Mouse (Mus musculus): Measurements from ENCODE around the gene Susd4.

Gene Susd4

DNA sequence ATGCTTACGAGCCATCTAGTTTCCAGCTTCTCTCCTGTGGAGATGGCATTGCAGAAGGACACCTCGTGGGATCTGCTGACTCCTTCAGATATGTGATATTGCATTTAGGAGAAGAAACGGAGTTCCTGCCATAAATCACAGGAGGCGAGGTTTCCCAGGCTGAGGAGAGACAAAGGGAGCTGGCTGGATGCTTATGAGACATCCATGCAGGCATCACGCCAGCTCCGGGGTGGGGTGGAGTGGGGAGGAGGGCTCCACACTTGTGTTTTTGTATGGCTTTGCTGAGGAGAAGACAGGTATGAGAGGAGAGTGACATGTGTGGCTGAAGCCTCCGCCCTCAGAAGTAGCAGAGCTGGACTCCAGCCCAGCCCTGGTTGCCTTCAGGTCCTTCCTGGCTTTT, 50.3 kb downstream of the Susd4 start:
- DNase-seq (ENCODE audit: low read depth, low spot score) = no peak
- Histone ChIP-seq H3K36me3 (ENCODE audit: control insufficient read depth, insufficient read depth, low read length, poor library complexity, severe bottlenecking) (no peaks in the 10 kb centered on the region), H3K27me3 (ENCODE audit: control insufficient read depth, insufficient read depth, low read length, poor library complexity, severe bottlenecking) (no peaks in the 10 kb centered on the region; the same call in 1 of the 2 replicates)

DNA sequence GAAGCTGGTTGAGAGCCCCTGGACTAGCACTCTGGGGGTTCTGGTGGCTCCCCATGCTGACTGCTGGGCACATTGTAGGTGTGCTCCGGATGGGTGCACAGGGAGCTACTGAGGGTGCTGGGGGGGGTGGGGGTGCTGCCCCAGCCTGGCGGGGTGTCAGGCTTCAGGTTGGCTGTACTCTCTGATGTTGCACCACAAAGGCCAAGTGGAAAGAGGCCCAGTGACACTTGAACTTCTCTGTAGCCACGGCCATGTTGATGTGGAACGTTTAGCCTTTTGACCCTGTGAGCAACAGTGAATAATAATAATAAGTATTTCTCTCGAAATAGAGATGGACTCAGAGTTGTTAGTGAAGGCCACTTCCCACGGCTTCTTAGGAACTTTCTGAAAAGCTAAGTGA, 50.9 kb downstream of the Susd4 start:
- no peak for DNase-seq (ENCODE audit: low read depth, low spot score)
- Histone ChIP-seq H3K36me3 (ENCODE audit: control insufficient read depth, insufficient read depth, low read length, poor library complexity, severe bottlenecking) (no peaks in the 10 kb centered on the region), H3K27me3 (ENCODE audit: control insufficient read depth, insufficient read depth, low read length, poor library complexity, severe bottlenecking) (no peaks in the 10 kb centered on the region; the same call in 1 of the 2 replicates)

DNA sequence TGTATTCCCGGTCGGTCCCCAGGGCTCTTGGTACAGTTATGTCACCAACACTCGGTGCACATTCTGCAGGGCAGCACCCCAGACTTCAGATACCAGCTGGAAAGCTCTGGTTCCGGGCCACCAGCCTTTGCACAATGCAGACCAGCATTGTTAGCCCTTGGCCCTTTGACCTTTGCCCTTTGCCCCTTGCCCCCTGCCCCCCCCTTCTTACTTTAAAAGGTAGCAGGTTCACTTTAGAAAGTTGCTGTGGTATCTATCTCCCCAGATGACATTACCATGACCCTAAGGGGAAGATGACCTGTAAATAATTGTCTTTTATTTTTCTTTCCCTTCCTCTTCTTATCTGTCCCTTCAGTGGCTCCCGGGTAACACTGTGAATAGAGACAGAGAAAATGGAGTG, 53.4 kb downstream of the Susd4 start:
- DNase-seq (ENCODE audit: low read depth, low spot score) = no peak
- H3K27me3 ChIP-seq (ENCODE audit: control insufficient read depth, insufficient read depth, low read length, poor library complexity, severe bottlenecking) = no peaks in the 10 kb centered on the region; the same call in 1 of the 2 replicates
- H3K36me3 ChIP-seq (ENCODE audit: control insufficient read depth, insufficient read depth, low read length, poor library complexity, severe bottlenecking) = no peaks in the 10 kb centered on the region

DNA sequence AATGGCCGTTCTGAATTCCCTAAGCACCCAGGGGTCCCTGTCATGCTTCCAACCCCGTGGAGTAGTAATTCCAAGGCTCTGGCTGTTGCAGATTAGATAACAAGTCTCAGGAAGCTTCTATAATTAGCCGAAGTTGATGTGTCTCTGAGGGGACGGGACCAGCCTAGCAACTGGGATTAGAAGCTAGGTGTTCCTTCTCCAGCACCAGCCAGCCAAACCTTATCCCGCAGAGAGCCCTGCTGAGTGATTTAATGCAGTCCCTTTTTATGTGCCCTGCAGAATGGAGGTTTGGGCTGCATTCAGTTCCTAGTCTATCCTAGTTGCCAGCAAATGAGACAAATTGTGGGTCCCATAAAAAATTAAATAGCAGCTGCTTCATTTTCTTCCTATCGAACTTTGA, 54.0 kb downstream of the Susd4 start:
- no peaks in the 10 kb centered on the region; the same call in 1 of the 2 replicates for H3K27me3 ChIP-seq (ENCODE audit: control insufficient read depth, insufficient read depth, low read length, poor library complexity, severe bottlenecking)
- H3K36me3 ChIP-seq (ENCODE audit: control insufficient read depth, insufficient read depth, low read length, poor library complexity, severe bottlenecking) = no peaks in the 10 kb centered on the region
- DNase-seq (ENCODE audit: low read depth, low spot score) = no peak

DNA sequence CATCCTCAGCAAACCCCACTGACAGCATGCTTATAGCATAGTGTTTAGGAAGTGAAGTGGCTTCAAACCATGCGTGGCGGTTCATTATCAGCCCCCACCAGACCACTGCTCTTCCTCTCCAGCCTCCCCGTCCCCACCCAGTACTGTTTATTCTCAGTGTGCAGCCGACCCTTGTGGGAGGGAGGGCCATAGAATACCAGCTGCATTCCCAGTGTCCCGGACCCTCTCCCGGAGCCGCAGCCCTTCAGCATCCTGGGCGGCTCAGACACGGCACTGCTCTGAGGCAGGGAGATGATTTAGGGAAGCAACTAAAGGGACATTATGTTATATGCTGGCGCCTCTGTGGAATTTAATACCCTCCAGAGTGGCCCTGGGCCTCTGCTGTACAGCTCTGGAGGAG, 55.3 kb downstream of the Susd4 start:
- Histone ChIP-seq H3K36me3 (ENCODE audit: control insufficient read depth, insufficient read depth, low read length, poor library complexity, severe bottlenecking) (no peaks in the 10 kb centered on the region), H3K27me3 (ENCODE audit: control insufficient read depth, insufficient read depth, low read length, poor library complexity, severe bottlenecking) (no peaks in the 10 kb centered on the region; the same call in 1 of the 2 replicates)
- DNase-seq (ENCODE audit: low read depth, low spot score) = no peak

DNA sequence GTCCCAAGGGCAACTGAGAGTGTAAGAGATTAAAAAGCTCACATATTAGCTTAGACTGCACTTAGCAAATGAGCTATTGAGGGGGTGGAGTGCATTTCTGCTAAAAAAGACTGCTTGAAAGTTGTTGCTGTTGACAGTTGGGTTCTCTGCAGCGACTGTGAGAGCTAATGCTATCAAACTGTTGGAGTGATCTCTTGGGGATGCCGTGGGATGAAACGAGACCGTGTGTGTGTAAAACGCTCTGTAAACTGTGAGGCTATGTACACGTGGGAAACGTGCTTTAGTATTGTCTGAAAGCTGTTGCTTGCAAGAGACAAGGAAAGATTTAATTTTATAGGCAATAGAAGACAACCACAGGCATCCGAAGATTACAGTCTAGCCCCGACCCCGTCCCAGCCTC, 59.1 kb downstream of the Susd4 start:
- no peak for DNase-seq (ENCODE audit: low read depth, low spot score)
- no peaks in the 10 kb centered on the region for H3K27me3 ChIP-seq (ENCODE audit: control insufficient read depth, insufficient read depth, low read length, poor library complexity, severe bottlenecking)
- no peaks in the 10 kb centered on the region for H3K36me3 ChIP-seq (ENCODE audit: control insufficient read depth, insufficient read depth, low read length, poor library complexity, severe bottlenecking)

DNA sequence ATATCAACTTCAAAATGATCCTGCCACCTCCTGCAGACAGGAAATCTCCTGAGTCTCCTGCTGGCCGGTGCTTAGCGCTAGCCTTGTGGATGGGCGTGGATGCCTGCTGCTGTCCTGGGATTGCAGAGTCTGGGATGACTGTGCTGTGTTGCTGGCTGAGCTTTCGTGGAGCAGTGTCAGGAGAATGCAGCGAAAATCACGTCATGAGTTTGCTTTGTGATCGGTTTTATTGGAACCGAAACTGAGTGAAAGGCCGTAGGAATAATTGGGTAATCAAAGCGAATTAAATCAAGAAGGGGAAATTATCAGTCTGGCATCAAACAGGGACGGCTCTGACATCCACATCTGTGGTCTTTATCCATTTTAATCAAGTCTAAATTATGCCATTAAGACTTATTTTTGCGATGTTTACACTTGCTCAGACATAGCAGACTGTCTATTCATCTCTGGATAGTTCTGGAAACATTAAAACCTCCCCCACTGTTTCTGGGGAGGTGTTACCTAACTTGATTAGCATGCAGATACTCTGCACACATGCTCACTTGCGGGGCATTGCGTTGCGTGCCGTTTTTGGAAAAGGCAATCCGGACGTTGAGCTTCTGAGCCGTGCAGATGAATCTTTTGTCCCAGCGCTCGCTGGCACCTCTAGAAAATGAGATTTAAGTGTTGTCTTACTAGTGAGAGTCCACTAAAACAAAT, 60.2 kb downstream of the Susd4 start:
- no peak for DNase-seq (ENCODE audit: low read depth, low spot score)
- Histone ChIP-seq H3K36me3 (ENCODE audit: control insufficient read depth, insufficient read depth, low read length, poor library complexity, severe bottlenecking) (no peaks in the 10 kb centered on the region), H3K27me3 (ENCODE audit: control insufficient read depth, insufficient read depth, low read length, poor library complexity, severe bottlenecking) (no peaks in the 10 kb centered on the region)

DNA sequence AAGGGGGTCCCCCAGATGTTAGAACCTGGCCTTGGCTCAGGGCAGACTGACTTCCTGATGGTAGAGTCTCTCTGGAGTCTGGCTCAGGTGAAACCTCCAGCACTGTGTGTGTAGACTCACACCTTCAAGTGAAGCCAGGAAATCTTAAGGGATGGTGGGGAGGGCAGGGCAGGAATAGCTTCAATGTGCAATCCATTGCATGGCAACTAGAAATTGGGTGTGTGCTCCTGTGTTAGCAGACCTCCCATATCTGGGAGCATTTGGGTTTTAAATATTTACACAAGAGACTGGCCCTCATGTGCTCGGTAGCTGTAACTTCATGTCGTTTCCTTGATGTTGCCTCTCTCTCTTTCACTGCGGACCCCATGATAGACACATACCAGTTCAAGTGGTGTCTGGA, 62.9 kb downstream of the Susd4 start:
- DNase-seq (ENCODE audit: low read depth, low spot score) = no peak
- no peaks in the 10 kb centered on the region for H3K36me3 ChIP-seq (ENCODE audit: control insufficient read depth, insufficient read depth, low read length, poor library complexity, severe bottlenecking)
- H3K27me3 ChIP-seq (ENCODE audit: control insufficient read depth, insufficient read depth, low read length, poor library complexity, severe bottlenecking) = no peaks in the 10 kb centered on the region

DNA sequence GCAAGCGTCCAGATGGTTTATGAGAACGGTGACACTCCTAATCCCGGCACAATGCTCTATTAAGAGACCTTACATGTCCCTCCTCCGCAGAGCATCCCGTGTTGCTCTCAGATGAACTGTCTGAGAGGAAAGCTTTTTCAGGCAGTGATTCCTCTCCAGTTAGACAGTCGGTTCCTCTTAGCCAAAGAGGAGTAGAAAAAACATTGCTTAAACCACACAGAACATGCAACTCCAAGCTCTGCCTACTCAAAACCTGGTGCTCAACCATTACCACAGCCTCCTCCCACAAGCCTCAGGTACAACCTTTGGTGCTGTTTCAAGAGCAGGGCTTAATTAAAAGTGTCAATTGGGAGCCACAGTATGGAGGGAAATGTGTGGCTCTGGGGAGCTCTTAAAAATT, 74.4 kb downstream of the Susd4 start:
- DNase-seq (ENCODE audit: low read depth, low spot score) = no peak
- Histone ChIP-seq H3K36me3 (ENCODE audit: control insufficient read depth, insufficient read depth, low read length, poor library complexity, severe bottlenecking) (no peaks in the 10 kb centered on the region), H3K27me3 (ENCODE audit: control insufficient read depth, insufficient read depth, low read length, poor library complexity, severe bottlenecking) (no peaks in the 10 kb centered on the region)

DNA sequence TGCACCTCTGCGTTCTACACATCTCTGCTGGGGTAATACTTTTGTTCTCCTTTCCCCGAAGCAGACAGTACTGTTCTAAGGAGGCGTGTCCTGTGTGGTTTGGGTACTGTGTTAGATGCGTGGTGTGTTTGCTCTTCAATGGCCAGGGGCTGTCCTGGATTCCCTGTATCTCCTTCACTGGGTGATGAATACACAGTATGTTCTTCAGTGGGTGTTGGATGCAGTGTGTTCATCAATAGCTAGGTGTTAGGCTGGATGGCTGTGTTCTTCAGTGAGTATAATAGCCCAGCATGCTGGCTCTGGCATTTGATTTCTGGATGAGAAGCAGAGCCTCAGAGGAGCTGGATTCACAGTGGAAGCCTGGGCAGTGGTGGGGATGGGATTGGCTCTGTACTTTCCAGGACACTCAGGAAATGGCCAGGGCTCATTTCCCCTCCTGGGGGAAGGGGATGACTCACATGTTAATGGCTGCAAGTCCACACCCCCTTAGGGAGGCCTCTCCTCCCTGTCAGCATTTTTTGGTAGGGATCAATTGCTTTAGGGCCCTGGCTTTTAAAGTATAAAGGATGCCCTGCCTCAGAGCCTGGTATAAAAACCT, 75.8 kb downstream of the Susd4 start:
- no peak for DNase-seq (ENCODE audit: low read depth, low spot score)
- no peaks in the 10 kb centered on the region for H3K27me3 ChIP-seq (ENCODE audit: control insufficient read depth, insufficient read depth, low read length, poor library complexity, severe bottlenecking)
- no peaks in the 10 kb centered on the region for H3K36me3 ChIP-seq (ENCODE audit: control insufficient read depth, insufficient read depth, low read length, poor library complexity, severe bottlenecking)

DNA sequence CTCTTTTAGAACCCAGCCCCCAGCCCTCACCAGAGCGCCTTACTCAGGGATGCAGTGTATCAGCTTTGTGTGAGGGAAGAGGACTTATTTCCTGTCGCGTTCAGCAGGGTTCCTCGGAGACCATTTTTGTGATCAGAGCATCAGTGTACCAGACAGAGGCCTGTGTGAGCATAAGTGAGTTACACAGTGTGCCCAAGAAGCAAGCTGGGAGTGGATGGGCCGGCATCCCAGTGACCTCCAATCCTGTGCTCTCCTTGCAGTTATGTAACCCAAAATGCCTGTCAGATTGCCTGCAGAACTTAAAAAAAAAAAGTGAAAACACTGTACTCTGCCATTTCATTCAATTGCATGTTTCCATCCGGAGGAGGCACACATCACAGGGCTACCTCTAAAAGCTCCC, 76.4 kb downstream of the Susd4 start:
- Histone ChIP-seq H3K36me3 (ENCODE audit: control insufficient read depth, insufficient read depth, low read length, poor library complexity, severe bottlenecking) (no peaks in the 10 kb centered on the region), H3K27me3 (ENCODE audit: control insufficient read depth, insufficient read depth, low read length, poor library complexity, severe bottlenecking) (no peaks in the 10 kb centered on the region)
- no peak for DNase-seq (ENCODE audit: low read depth, low spot score)

DNA sequence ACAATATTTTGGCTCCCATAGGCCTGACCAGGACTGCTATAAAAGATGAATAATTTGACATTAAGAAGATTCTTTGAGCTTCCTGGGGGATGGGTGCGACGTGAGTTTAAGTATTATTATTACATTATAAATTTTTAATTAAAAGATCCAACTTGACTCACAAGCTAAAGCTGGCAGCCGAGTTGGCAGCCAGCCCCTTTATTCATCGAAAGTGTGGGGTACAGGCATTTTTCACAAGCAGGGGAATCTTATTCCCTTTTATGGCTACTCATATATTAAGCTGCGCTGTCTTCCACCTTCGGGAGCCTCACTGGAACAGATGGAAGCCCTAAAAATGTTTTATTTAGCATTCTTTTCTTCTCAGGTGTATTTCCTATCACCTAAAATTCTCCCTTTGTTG, 76.9 kb downstream of the Susd4 start:
- Histone ChIP-seq H3K27me3 (ENCODE audit: control insufficient read depth, insufficient read depth, low read length, poor library complexity, severe bottlenecking) (no peaks in the 10 kb centered on the region), H3K36me3 (ENCODE audit: control insufficient read depth, insufficient read depth, low read length, poor library complexity, severe bottlenecking) (no peaks in the 10 kb centered on the region)
- DNase-seq (ENCODE audit: low read depth, low spot score) = no peak

DNA sequence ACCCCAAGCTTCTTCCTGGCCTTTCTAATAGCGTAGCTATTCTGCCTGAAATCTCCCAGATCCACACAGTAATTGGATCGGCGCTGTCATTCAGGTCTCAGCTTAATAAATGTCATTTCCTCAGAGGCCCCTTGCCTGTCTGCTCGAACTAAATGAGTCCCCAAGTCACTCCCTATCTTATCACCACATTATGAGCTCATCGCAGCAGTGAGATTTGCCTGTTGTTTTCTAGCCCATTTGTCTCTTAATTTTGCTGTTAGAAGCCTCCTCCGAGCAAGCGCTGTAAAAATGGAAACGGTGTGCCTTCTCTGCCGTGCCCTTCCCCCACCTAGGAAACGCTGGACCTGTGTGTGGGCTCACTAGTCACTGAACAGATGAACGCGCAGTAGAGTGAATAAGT, 85.9 kb downstream of the Susd4 start:
- H3K36me3 ChIP-seq (ENCODE audit: control insufficient read depth, insufficient read depth, low read length, poor library complexity, severe bottlenecking) = no peaks in the 10 kb centered on the region
- DNase-seq (ENCODE audit: low read depth, low spot score) = no peak
- no peaks in the 10 kb centered on the region for H3K27me3 ChIP-seq (ENCODE audit: control insufficient read depth, insufficient read depth, low read length, poor library complexity, severe bottlenecking)

DNA sequence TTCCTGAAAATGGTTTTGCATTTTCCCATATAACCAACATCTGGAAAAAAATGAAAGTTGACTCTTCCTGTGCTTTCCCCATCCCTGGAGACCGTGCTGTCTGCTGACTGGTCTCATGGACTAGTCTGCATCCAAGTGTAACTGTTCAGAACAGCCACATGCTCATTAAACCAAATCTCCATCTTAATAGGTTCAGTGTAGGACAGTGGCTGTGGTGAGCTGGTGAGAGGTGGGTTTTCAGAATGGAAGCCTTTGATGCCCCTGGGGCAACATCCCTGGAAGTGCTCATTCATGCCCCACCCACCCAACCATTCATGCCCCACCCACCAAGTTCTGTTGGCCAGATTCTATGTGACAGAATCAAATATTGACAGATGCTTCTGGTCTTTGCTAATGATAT, 86.4 kb downstream of the Susd4 start:
- no peaks in the 10 kb centered on the region for H3K27me3 ChIP-seq (ENCODE audit: control insufficient read depth, insufficient read depth, low read length, poor library complexity, severe bottlenecking)
- DNase-seq (ENCODE audit: low read depth, low spot score) = no peak
- no peaks in the 10 kb centered on the region for H3K36me3 ChIP-seq (ENCODE audit: control insufficient read depth, insufficient read depth, low read length, poor library complexity, severe bottlenecking)

DNA sequence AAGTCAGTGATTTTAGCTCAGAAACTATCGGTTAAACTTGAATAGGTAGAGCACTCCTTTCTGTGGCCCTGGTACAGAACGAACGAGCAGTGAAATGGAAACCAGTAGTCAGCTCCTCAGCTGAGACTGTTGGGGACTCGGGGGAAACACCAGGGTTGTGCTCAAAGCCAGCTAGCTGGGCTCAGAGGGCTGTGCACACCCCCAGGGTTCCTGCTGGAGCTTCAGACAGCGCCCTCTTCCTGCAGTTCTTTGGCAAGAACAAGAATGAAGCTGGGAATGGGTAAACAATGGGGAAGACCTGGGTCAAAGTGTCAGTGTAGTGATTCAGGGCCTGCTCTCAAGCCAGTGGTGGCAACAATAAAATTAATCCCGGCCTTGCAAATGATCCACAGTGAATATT, 88.5 kb downstream of the Susd4 start:
- no peaks in the 10 kb centered on the region for H3K27me3 ChIP-seq (ENCODE audit: control insufficient read depth, insufficient read depth, low read length, poor library complexity, severe bottlenecking)
- H3K36me3 ChIP-seq (ENCODE audit: control insufficient read depth, insufficient read depth, low read length, poor library complexity, severe bottlenecking) = no peaks in the 10 kb centered on the region
- no peak for DNase-seq (ENCODE audit: low read depth, low spot score)

DNA sequence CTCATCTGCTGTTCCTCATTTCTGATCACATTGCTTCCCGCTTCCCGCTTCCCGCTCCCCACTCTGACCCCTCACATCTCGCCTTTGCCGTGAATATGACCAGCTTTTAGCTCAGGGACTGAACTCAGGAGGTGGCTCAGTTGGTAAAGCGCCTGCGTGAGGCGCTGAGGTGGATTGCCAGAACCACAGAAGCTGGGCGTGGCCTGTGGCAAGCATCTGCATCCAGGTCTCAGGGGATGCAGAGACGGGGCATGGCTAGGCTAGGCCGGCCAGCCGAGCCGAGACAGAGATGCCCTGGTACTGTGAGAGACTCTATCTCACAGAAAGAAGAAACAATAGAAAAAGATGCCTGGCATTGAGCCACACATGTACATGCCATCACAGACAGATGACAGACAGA, 93.0 kb downstream of the Susd4 start:
- no peak for DNase-seq (ENCODE audit: low read depth, low spot score)
- no peaks in the 10 kb centered on the region for H3K36me3 ChIP-seq (ENCODE audit: control insufficient read depth, insufficient read depth, low read length, poor library complexity, severe bottlenecking)
- no peaks in the 10 kb centered on the region for H3K27me3 ChIP-seq (ENCODE audit: control insufficient read depth, insufficient read depth, low read length, poor library complexity, severe bottlenecking)

All from splenic B cell, adult 2 months (primary cell).